Mouse (Mus musculus) thymus, adult 2 months (tissue): Measurements from ENCODE around the gene Ppm1h.

Experiments
- CTCF ChIP-seq: fragments of 200-500 bp; IDR thresholded peaks from 2 replicates; pipeline ENCODE4 v1.5.1; 2012; ENCODE audit warnings: mild to moderate bottlenecking, control low read depth, low read length, moderate library complexity, borderline replicate concordance; ENCODE audit not compliant: control insufficient read depth, poor library complexity, insufficient read depth; ENCODE audit errors: extremely low read depth
- POLR2A ChIP-seq: fragments of 200-500 bp; IDR thresholded peaks from 2 replicates; pipeline ENCODE4 v1.6.1; 2012; ENCODE audit warnings: mild to moderate bottlenecking, low read length, control low read depth, moderate library complexity; ENCODE audit not compliant: control insufficient read depth, poor library complexity, insufficient read depth; ENCODE audit errors: extremely low read depth

DNA sequence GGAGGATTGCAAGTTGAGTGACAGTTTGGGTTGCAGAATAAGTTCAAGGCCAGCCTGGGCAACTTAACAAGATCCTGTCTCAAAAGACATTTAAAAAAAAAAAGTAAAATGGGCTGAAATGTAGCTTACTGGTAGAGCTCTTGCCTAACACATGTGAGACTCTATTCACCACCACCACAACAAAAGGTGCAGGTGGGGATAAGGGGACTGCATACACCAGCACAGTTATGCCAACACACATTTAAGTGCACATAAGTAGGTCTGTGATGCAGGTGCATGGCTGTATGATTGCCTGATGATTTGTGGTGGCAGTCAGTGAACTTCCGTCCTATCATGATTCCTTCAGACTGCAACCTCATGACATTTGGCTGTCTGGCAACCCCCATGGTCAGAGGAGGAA is 167.9 kb downstream of the Ppm1h start:
- TF ChIP-seq CTCF = no peak
- TF ChIP-seq POLR2A = no peak
